Comparison of ENCODE assay signal across 12 mouse cellular contexts in genomic region chr17:28516881-28517280, GRCm38 (mm10). TPM values are rescaled to one million over a fixed set of nuclear protein-coding genes. Genes with fewer than 3 reads are reported as not detected.
A peak's percentile ranks its signal among the peaks of the same experiment; 100 is the strongest.
DNase-seq lines count a peak whose midpoint lies in the region; ATAC-seq and TF ChIP-seq lines count a peak whose summit lies in the region.
"Had no signal": no experiment of that assay in that cellular context is flagged by ENCODE, and none has a peak within 500 bp of the region (broad histone marks: within the 10 kb centered on the region; RNA-seq: fewer than 3 reads in every experiment).

No protein-coding gene starts in this region.

- no peak overlapping the region for H3K9ac ChIP-seq in heart, embryonic 15.5 days
- H3K9ac ChIP-seq in kidney, postnatal 0 days (ENCODE audit: low read depth, low read length), result no peak overlapping the region

- H3K27ac ChIP-seq in heart, embryonic 15.5 days, result peak overlapping the region; percentile 88; the same call in 1 of the 2 replicates
- H3K27ac ChIP-seq in spleen, adult 2 months (ENCODE audit: insufficient read depth, low read length), result peak overlapping the region; percentile 91
- H3K27ac ChIP-seq in kidney, postnatal 0 days, result 0 out of 2 replicates have a peak overlapping the region, but pooled peaks have one; percentile 32

- H3K27me3 ChIP-seq in heart, embryonic 15.5 days, result peaks cover 18% of the 10 kb centered on the region
- no peaks in the 10 kb centered on the region for H3K27me3 ChIP-seq in spleen, adult 2 months (ENCODE audit: control insufficient read depth, insufficient read depth, low read length)
- H3K27me3 ChIP-seq in kidney, postnatal 0 days (ENCODE audit: insufficient read depth, low read length), result no peaks in the 10 kb centered on the region

- no peak for TF ChIP-seq CTCF in spleen, adult 2 months (IDR thresholded peaks at IDR 0.05; ENCODE audit: extremely low read depth, insufficient read depth, insufficient read length, insufficient replicate concordance)
- TF ChIP-seq CTCF in kidney, postnatal 0 days (IDR thresholded peaks at IDR 0.05; ENCODE audit: low read depth), result no peak

- H3K36me3 ChIP-seq in heart, embryonic 15.5 days, result no peaks in the 10 kb centered on the region
- H3K36me3 ChIP-seq in spleen, adult 2 months (ENCODE audit: control insufficient read depth, insufficient read depth, low read length), result no peaks in the 10 kb centered on the region
- no peaks in the 10 kb centered on the region for H3K36me3 ChIP-seq in kidney, postnatal 0 days (ENCODE audit: insufficient read depth, low read length)

- H3K9me3 ChIP-seq in heart, embryonic 15.5 days (replicated peaks), result no peaks in the 10 kb centered on the region
- H3K9me3 ChIP-seq in kidney, postnatal 0 days (replicated peaks; ENCODE audit: low read length), result no peaks in the 10 kb centered on the region

- H3K4me2 ChIP-seq in heart, embryonic 15.5 days, result peak overlapping the region; percentile 93
- H3K4me2 ChIP-seq in kidney, postnatal 0 days (ENCODE audit: low read length), result no peak overlapping the region

- DNase-seq in heart, postnatal 4 days, result no peak
- DNase-seq in spleen, adult 2 months (ENCODE audit: low read depth in 1 of 2, low spot score in 2 of 2), result no peak
- no peak for DNase-seq in spleen, postnatal 10 days (ENCODE audit: low spot score in 2 of 2)
- DNase-seq in kidney, postnatal 0 days (ENCODE audit: low spot score), result no peak
- DNase-seq in thymus, postnatal 25 days, result peak; percentile 64
- DNase-seq in layer of hippocampus, adult 9-11 months, result no peak
- DNase-seq in cerebellum, adult 18-20 months, result no peak

- no peak for ATAC-seq in heart, embryonic 15.5 days (replicated peaks; ENCODE audit: insufficient number of reproducible peaks, insufficient read depth, low FRiP score, low read depth)
- no peak for ATAC-seq in kidney, postnatal 0 days (replicated peaks; ENCODE audit: low FRiP score, low read depth)

- TF ChIP-seq POLR2A in spleen, adult 2 months (IDR thresholded peaks at IDR 0.05; ENCODE audit: low read depth, low read length), result no peak

- H3K4me3 ChIP-seq in heart, embryonic 15.5 days, result 0 out of 2 replicates have a peak overlapping the region, but pooled peaks have one; percentile 8
- H3K4me3 ChIP-seq in spleen, adult 2 months (ENCODE audit: extremely low read depth, insufficient read depth, insufficient read length), result peak overlapping the region; percentile 2; the same call in 1 of the 2 replicates
- H3K4me3 ChIP-seq in kidney, postnatal 0 days (replicated peaks; ENCODE audit: low read depth, low read length), result no peak overlapping the region

- 71% methylated on average over 4 of the region's 4 CpGs for WGBS in heart, embryonic 15.5 days
- 34% methylated on average over 4 of the region's 4 CpGs for WGBS in spleen, adult 2 months
- WGBS in kidney, postnatal 0 days, result 82% methylated on average over 4 of the region's 4 CpGs

- H3K4me1 ChIP-seq in heart, embryonic 15.5 days (replicated peaks), result peaks cover 50% of the 10 kb centered on the region
- H3K4me1 ChIP-seq in spleen, adult 2 months (ENCODE audit: control insufficient read depth, insufficient read depth, insufficient read length), result peaks cover 56% of the 10 kb centered on the region
- H3K4me1 ChIP-seq in kidney, postnatal 0 days (replicated peaks; ENCODE audit: insufficient read depth, low read length), result peaks cover 34% of the 10 kb centered on the region

RNA-seq across cellular contexts. Expression of gene Fkbp5, which starts 0.4 kb away (rescaled TPM):
- 16.2 and 33.9 TPM in 2 replicates for polyA plus RNA-seq in heart, embryonic 15.5 days (2015; fragmentation: Nextera tagmentation; extraction: Ambion mirVana)
- 10 to 100 TPM; 21.4 to 22.0 TPM for total RNA-seq in heart, postnatal 4 days (2021)
- 26.1 and 29.7 TPM in 2 replicates for polyA plus RNA-seq in spleen, adult 2 months (2012; rRNA removed)
- polyA plus RNA-seq in kidney, postnatal 0 days (2015; fragmentation: Nextera tagmentation; extraction: Ambion mirVana), result 16.2 and 20.4 TPM in 2 replicates

RNA-seq across cellular contexts. Expression of gene Armc12, which starts 13.7 kb away (rescaled TPM):
- not detected in 2 replicates for polyA plus RNA-seq in heart, embryonic 15.5 days (2015; fragmentation: Nextera tagmentation; extraction: Ambion mirVana)
- total RNA-seq in heart, postnatal 4 days (2021), result not detected
- polyA plus RNA-seq in spleen, adult 2 months (2012; rRNA removed), result 0.25 and 0.32 TPM in 2 replicates
- polyA plus RNA-seq in kidney, postnatal 0 days (2015; fragmentation: Nextera tagmentation; extraction: Ambion mirVana), result not detected in 2 replicates
- total RNA-seq: adrenal gland, postnatal 36 days; ES-E14; heart, postnatal 36 days had no signal
- polyA plus RNA-seq: liver, embryonic 16.5 days had no signal

RNA-seq across cellular contexts. Expression of gene Clpsl2, which starts 32.3 kb away (rescaled TPM):
- polyA plus RNA-seq in heart, embryonic 15.5 days (2015; fragmentation: Nextera tagmentation; extraction: Ambion mirVana), result not detected in 2 replicates
- not detected for total RNA-seq in heart, postnatal 4 days (2021)
- not detected in 2 replicates for polyA plus RNA-seq in spleen, adult 2 months (2012; rRNA removed)
- not detected in 2 replicates for polyA plus RNA-seq in kidney, postnatal 0 days (2015; fragmentation: Nextera tagmentation; extraction: Ambion mirVana)
- total RNA-seq: adrenal gland, postnatal 36 days; ES-E14; heart, postnatal 36 days had no signal
- polyA plus RNA-seq: liver, embryonic 16.5 days had no signal

RNA-seq across cellular contexts. Expression of gene Clps, which starts 43.7 kb away (rescaled TPM):
- polyA plus RNA-seq in heart, embryonic 15.5 days (2015; fragmentation: Nextera tagmentation; extraction: Ambion mirVana), result 1.1 and 1.2 TPM in 2 replicates
- total RNA-seq in heart, postnatal 4 days (2021), result not detected
- 8,275 and 8,966 TPM in 2 replicates for polyA plus RNA-seq in spleen, adult 2 months (2012; rRNA removed)
- polyA plus RNA-seq in kidney, postnatal 0 days (2015; fragmentation: Nextera tagmentation; extraction: Ambion mirVana), result not detected in 2 replicates
- total RNA-seq: adrenal gland, postnatal 36 days; heart, postnatal 36 days had no signal

RNA-seq across cellular contexts. Expression of gene Lhfpl5, which starts 58.6 kb away (rescaled TPM):
- polyA plus RNA-seq in heart, embryonic 15.5 days (2015; fragmentation: Nextera tagmentation; extraction: Ambion mirVana), result 0.15 and 0.42 TPM in 2 replicates
- not detected for total RNA-seq in heart, postnatal 4 days (2021)
- polyA plus RNA-seq in spleen, adult 2 months (2012; rRNA removed), result not detected in 2 replicates
- polyA plus RNA-seq in kidney, postnatal 0 days (2015; fragmentation: Nextera tagmentation; extraction: Ambion mirVana), result 0.17 TPM in 1 of 2 replicates, not detected in the other
- total RNA-seq: heart, postnatal 36 days had no signal

Comparison
In these comparisons a context has a peak if more than half of its experiments do, and no peak if none do; other contexts are left out.
1. H3K27ac ChIP-seq: peak in every context shown above with its lines; median percentile 91 in spleen, adult 2 months; 88 in heart, embryonic 15.5 days; 32 in kidney, postnatal 0 days.